Mouse (Mus musculus): ENCODE results near the gene Gm28372. TPM values are rescaled to one million over a fixed set of nuclear protein-coding genes. Genes with fewer than 3 reads are reported as not detected.

Gene Gm28372
- total and polyA plus RNA-seq, 3 experiments, result not detected

DNA sequence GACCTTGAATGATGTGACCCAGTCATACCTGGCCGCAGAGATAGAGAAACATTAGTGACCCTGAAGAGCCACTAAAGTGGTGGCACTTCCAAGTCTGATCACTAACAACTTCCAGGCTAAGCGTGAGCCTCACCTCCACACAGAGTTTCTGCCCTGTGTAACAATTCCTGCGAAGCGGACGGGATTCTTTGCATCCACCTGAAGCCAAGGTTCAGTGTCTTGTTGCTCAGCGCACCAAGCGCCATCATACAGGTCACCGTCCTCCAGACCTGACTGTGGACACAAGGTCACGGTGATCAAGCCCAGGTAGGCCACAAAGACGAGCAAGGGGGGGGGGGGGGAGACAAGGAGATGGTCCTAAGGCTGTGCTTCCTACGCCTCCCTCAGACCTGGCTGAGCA, 9.3 kb upstream of the Gm28372 start:
- H3K36me3 ChIP-seq (ENCODE audit: control insufficient read depth in 1 of 2, insufficient read depth in 2 of 2, low read length in 2 of 2), result peaks cover 0 to 3% of the 10 kb centered on the region in 2 experiments; a peak in 1 of 4 replicates
- H3K4me1 ChIP-seq (ENCODE audit: control insufficient read depth in 1 of 2, insufficient read depth in 2 of 2, low read length in 2 of 2), result peaks cover 5 to 7% of the 10 kb centered on the region in 2 experiments; a peak in 3 of 4 replicates
- DNase-seq (ENCODE audit: low read depth, low spot score), result no peak
- no peak overlapping the region for H3K4me3 ChIP-seq (ENCODE audit: control insufficient read depth in 1 of 2, insufficient read depth in 1 of 2, low read depth in 2 of 2, low read length in 2 of 2)
- no peaks in the 10 kb centered on the region; the same call in 1 of the 2 replicates for H3K79me2 ChIP-seq (ENCODE audit: control insufficient read depth, insufficient read depth, low read length, poor library complexity)
- H3K27me3 ChIP-seq (ENCODE audit: control insufficient read depth in 1 of 2, insufficient read depth in 2 of 2, low read length in 2 of 2), result no peaks in the 10 kb centered on the region
- H3K9ac ChIP-seq (ENCODE audit: control insufficient read depth, low read depth, low read length, poor library complexity, severe bottlenecking), result no peak overlapping the region
- H3K9me3 ChIP-seq (replicated peaks; ENCODE audit: insufficient read depth, low read length), result no peaks in the 10 kb centered on the region
- no peak overlapping the region for H3K27ac ChIP-seq (ENCODE audit: control insufficient read depth, low read depth, low read length)
- no peak for TF ChIP-seq MXI1 (IDR thresholded peaks at IDR 0.05; ENCODE audit: low read depth, low read length)
- no peak for TF ChIP-seq POLR2A (IDR thresholded peaks at IDR 0.05; ENCODE audit: control insufficient read depth in 1 of 2, insufficient read depth in 1 of 2, low read depth in 1 of 2, low read length in 2 of 2, poor library complexity in 1 of 2)
- no peak for TF ChIP-seq KAT2A (conservative IDR thresholded peaks at IDR 0.05; ENCODE audit: low read depth, low read length)
- TF ChIP-seq MYC (IDR thresholded peaks at IDR 0.05; ENCODE audit: low read depth, low read length), result no peak
- TF ChIP-seq TBP (IDR thresholded peaks at IDR 0.05; ENCODE audit: low read depth, low read length), result no peak
- no peak for TF ChIP-seq POLR2AphosphoS2 (IDR thresholded peaks at IDR 0.05; ENCODE audit: low read length)
- TF ChIP-seq GABPA (IDR thresholded peaks at IDR 0.05; ENCODE audit: low read depth, low read length), result no peak
- no peak for TF ChIP-seq MAZ (IDR thresholded peaks at IDR 0.05; ENCODE audit: low read depth, low read length)
- TF ChIP-seq ETS1 (IDR thresholded peaks at IDR 0.05; ENCODE audit: low read depth, low read length), result no peak
- TF ChIP-seq CHD1 (IDR thresholded peaks at IDR 0.05; ENCODE audit: low read depth, low read length), result no peak
- no peak for TF ChIP-seq BHLHE40 (IDR thresholded peaks at IDR 0.05; ENCODE audit: borderline replicate concordance, low read depth, low read length)
- TF ChIP-seq ZKSCAN1 (IDR thresholded peaks at IDR 0.05; ENCODE audit: low read depth, low read length), result no peak

DNA sequence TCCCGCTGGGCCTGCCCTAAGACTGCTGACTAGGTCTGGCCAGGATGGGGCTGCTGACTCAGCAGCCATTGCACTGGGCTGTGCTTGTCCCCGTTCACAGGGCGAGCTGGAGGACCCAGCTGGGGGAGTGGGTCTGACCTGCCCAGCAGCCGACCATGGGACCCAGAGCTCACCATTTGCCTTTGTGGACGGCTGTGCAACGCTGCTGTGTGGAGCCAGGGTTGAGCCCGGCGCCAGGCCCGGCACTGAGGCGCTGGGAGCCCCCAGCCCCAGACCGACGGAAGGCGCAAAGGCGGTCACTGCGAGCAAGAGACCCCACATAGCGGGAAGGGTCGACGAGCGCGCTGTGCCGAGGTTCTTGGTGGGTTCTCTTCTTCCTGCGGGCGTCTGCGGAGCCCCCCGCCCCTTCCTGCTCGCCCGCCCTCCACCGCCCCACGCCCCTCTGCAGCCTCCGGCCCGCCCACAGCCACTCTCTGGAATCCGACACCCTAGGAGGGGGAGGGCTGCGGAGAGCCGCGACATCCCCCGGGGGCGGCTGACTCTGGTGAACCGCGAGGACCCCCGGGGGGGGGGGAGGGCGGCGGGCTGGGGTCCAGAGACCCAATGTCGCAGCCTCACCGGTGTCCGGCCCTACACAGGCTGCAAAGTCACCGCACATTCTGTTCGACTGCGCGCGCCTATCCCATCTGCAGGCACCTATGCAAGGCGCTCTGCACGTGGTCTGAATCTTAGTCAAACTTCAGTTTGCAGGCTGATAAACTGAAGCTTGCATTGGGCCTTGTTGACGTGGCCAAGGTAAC, 7.7 kb upstream of the Gm28372 start, which contains the start of gene Cpxm1:
Gene Cpxm1 (minus strand): TSS at position 389 of the 800 bp plus-strand sequence.
- Histone ChIP-seq H3K4me3 (ENCODE audit: control insufficient read depth in 1 of 2, insufficient read depth in 1 of 2, low read depth in 2 of 2, low read length in 2 of 2) (peak within 1 kb of the TSS; percentile 61 to 64), H3K27ac (ENCODE audit: control insufficient read depth, low read depth, low read length) (0 out of 2 replicates have a peak within 1 kb of the TSS, but pooled peaks have one; percentile 7), H3K36me3 (ENCODE audit: control insufficient read depth in 1 of 2, insufficient read depth in 2 of 2, low read length in 2 of 2) (peaks cover 0 to 3% of the 10 kb centered on the region in 2 experiments; a peak in 1 of 4 replicates), H3K9ac (ENCODE audit: control insufficient read depth, low read depth, low read length, poor library complexity, severe bottlenecking) (peak within 1 kb of the TSS; percentile 68), H3K4me1 (ENCODE audit: control insufficient read depth in 1 of 2, insufficient read depth in 2 of 2, low read length in 2 of 2) (peaks cover 5 to 7% of the 10 kb centered on the region in 2 experiments; a peak in 3 of 4 replicates), H3K27me3 (ENCODE audit: control insufficient read depth in 1 of 2, insufficient read depth in 2 of 2, low read length in 2 of 2) (0 out of 4 replicates have a peak, but pooled peaks cover 0 to 2% of the 10 kb centered on the region in 2 experiments), H3K9me3 (replicated peaks; ENCODE audit: insufficient read depth, low read length) (no peaks in the 10 kb centered on the region), H3K79me2 (ENCODE audit: control insufficient read depth, insufficient read depth, low read length, poor library complexity) (no peaks in the 10 kb centered on the region; the same call in 1 of the 2 replicates)
- TF ChIP-seq MXI1 (IDR thresholded peaks at IDR 0.05; ENCODE audit: low read depth, low read length) (peak; percentile 84), RAD21 (IDR thresholded peaks at IDR 0.05; ENCODE audit: low read depth, low read length) (no peak), SIN3A (IDR thresholded peaks at IDR 0.05; ENCODE audit: low read length) (no peak; the same call in 1 of the 2 replicates), EP300 (IDR thresholded peaks at IDR 0.05; ENCODE audit: low read depth in 1 of 2, low read length in 2 of 2) (no peak), MAX (IDR thresholded peaks at IDR 0.05; ENCODE audit: low read length) (peak; percentile 72), BHLHE40 (IDR thresholded peaks at IDR 0.05; ENCODE audit: borderline replicate concordance, low read depth, low read length) (no peak), USF1 (IDR thresholded peaks at IDR 0.05; ENCODE audit: low read depth, low read length) (peak; percentile 38; the same call in 1 of the 2 replicates), MAFK (IDR thresholded peaks at IDR 0.05; ENCODE audit: borderline replicate concordance, low read depth, low read length) (peak; percentile 66), ETS1 (IDR thresholded peaks at IDR 0.05; ENCODE audit: low read depth, low read length) (no peak), POLR2A (IDR thresholded peaks at IDR 0.05; ENCODE audit: control insufficient read depth in 1 of 2, insufficient read depth in 1 of 2, low read depth in 1 of 2, low read length in 2 of 2, poor library complexity in 1 of 2) (0 out of 4 replicates have a peak, but pooled peaks of 1 of the 2 experiments have one; percentile 21), ZC3H11A (IDR thresholded peaks at IDR 0.05; ENCODE audit: low read depth, low read length) (no peak), GABPA (IDR thresholded peaks at IDR 0.05; ENCODE audit: low read depth, low read length) (no peak), NRF1 (IDR thresholded peaks at IDR 0.05; ENCODE audit: insufficient read depth, low read depth, low read length, poor library complexity, severe bottlenecking) (no peak), POLR2AphosphoS5 (IDR thresholded peaks at IDR 0.05; ENCODE audit: borderline replicate concordance, low read depth, low read length) (no peak)
- peak; percentile 67 for DNase-seq (ENCODE audit: low read depth, low spot score)
